Mouse (Mus musculus): Measurements from ENCODE around the gene Baiap2. TPM values are rescaled to one million over a fixed set of nuclear protein-coding genes. Genes with fewer than 3 reads are reported as not detected.

The Baiap2 gene
- polyA plus RNA-seq, 1 experiment, result 78.1 TPM

GRCm38 (mm10) chr11:120029431-120030144 is 87.0 kb downstream of the Baiap2 start:
- H3K36me3 ChIP-seq (ENCODE audit: control insufficient read depth, insufficient read depth, low read length), result no peaks in the 10 kb centered on the region
- H3K27me3 ChIP-seq (replicated peaks; ENCODE audit: control insufficient read depth, insufficient read depth, low read length), result no peaks in the 10 kb centered on the region
- TF ChIP-seq CTCF (conservative IDR thresholded peaks at IDR 0.05; ENCODE audit: insufficient read depth, insufficient read length, low read depth, low read length) (no peak), POLR2A (IDR thresholded peaks at IDR 0.05; ENCODE audit: low read depth, low read length) (no peak)
- no peak overlapping the region for H3K4me3 ChIP-seq (ENCODE audit: insufficient read depth, low read depth, low read length)
- WGBS, result 39% methylated on average over 9 of the region's 9 CpGs
- no peak overlapping the region; the same call in 1 of the 2 replicates for H3K27ac ChIP-seq (ENCODE audit: insufficient read depth, low read depth, low read length)
- peaks cover 6% of the 10 kb centered on the region; the same call in 1 of the 2 replicates for H3K4me1 ChIP-seq (ENCODE audit: control insufficient read depth, insufficient read depth, low read length)
- peak; percentile 90 for DNase-seq

GRCm38 (mm10) chr11:120030145-120030901 is 87.8 kb downstream of the Baiap2 start:
- peak; percentile 69 for DNase-seq
- H3K27ac ChIP-seq (ENCODE audit: insufficient read depth, low read depth, low read length), result no peak overlapping the region; the same call in 1 of the 2 replicates
- 29% methylated on average over 10 of the region's 10 CpGs for WGBS
- no peaks in the 10 kb centered on the region for H3K27me3 ChIP-seq (replicated peaks; ENCODE audit: control insufficient read depth, insufficient read depth, low read length)
- no peak overlapping the region for H3K4me3 ChIP-seq (ENCODE audit: insufficient read depth, low read depth, low read length)
- H3K36me3 ChIP-seq (ENCODE audit: control insufficient read depth, insufficient read depth, low read length), result no peaks in the 10 kb centered on the region
- H3K4me1 ChIP-seq (ENCODE audit: control insufficient read depth, insufficient read depth, low read length), result peaks cover 6% of the 10 kb centered on the region; the same call in 1 of the 2 replicates
- TF ChIP-seq POLR2A (IDR thresholded peaks at IDR 0.05; ENCODE audit: low read depth, low read length), result no peak
- peak; percentile 72 for TF ChIP-seq CTCF (conservative IDR thresholded peaks at IDR 0.05; ENCODE audit: insufficient read depth, insufficient read length, low read depth, low read length)

- H3K4me1 ChIP-seq (ENCODE audit: control insufficient read depth, insufficient read depth, low read length), result peaks cover 6% of the 10 kb centered on the region; the same call in 1 of the 2 replicates
- no peak for DNase-seq
- TF ChIP-seq POLR2A (IDR thresholded peaks at IDR 0.05; ENCODE audit: low read depth, low read length) (no peak), CTCF (conservative IDR thresholded peaks at IDR 0.05; ENCODE audit: insufficient read depth, insufficient read length, low read depth, low read length) (no peak)
- no peak overlapping the region for H3K4me3 ChIP-seq (ENCODE audit: insufficient read depth, low read depth, low read length)
- H3K27ac ChIP-seq (ENCODE audit: insufficient read depth, low read depth, low read length), result no peak overlapping the region
- no peaks in the 10 kb centered on the region for H3K36me3 ChIP-seq (ENCODE audit: control insufficient read depth, insufficient read depth, low read length)
- WGBS, result 57% methylated on average over 8 of the region's 8 CpGs
- H3K27me3 ChIP-seq (replicated peaks; ENCODE audit: control insufficient read depth, insufficient read depth, low read length), result no peaks in the 10 kb centered on the region
Observed at GRCm38 (mm10) chr11:120032052-120032451, 89.5 kb downstream of the Baiap2 start.

- no peak overlapping the region for H3K27ac ChIP-seq (ENCODE audit: insufficient read depth, low read depth, low read length)
- H3K4me3 ChIP-seq (ENCODE audit: insufficient read depth, low read depth, low read length), result no peak overlapping the region
- no peaks in the 10 kb centered on the region for H3K36me3 ChIP-seq (ENCODE audit: control insufficient read depth, insufficient read depth, low read length)
- peaks cover 5% of the 10 kb centered on the region; the same call in 1 of the 2 replicates for H3K4me1 ChIP-seq (ENCODE audit: control insufficient read depth, insufficient read depth, low read length)
- TF ChIP-seq CTCF (conservative IDR thresholded peaks at IDR 0.05; ENCODE audit: insufficient read depth, insufficient read length, low read depth, low read length) (no peak), POLR2A (IDR thresholded peaks at IDR 0.05; ENCODE audit: low read depth, low read length) (no peak)
- no peaks in the 10 kb centered on the region for H3K27me3 ChIP-seq (replicated peaks; ENCODE audit: control insufficient read depth, insufficient read depth, low read length)
- no peak for DNase-seq
- 95% methylated on average over 3 of the region's 3 CpGs for WGBS
Observed at GRCm38 (mm10) chr11:120033473-120033872, 90.9 kb downstream of the Baiap2 start.

- Histone ChIP-seq H3K4me1 (ENCODE audit: control insufficient read depth, insufficient read depth, low read length) (peaks cover 3% of the 10 kb centered on the region; the same call in 1 of the 2 replicates), H3K27me3 (replicated peaks; ENCODE audit: control insufficient read depth, insufficient read depth, low read length) (no peaks in the 10 kb centered on the region), H3K27ac (ENCODE audit: insufficient read depth, low read depth, low read length) (no peak overlapping the region), H3K36me3 (ENCODE audit: control insufficient read depth, insufficient read depth, low read length) (no peaks in the 10 kb centered on the region), H3K4me3 (ENCODE audit: insufficient read depth, low read depth, low read length) (no peak overlapping the region)
- WGBS, result 49% methylated on average over 3 of the region's 3 CpGs
- DNase-seq, result no peak
- no peak for TF ChIP-seq CTCF (conservative IDR thresholded peaks at IDR 0.05; ENCODE audit: insufficient read depth, insufficient read length, low read depth, low read length)
- no peak for TF ChIP-seq POLR2A (IDR thresholded peaks at IDR 0.05; ENCODE audit: low read depth, low read length)
Observed at GRCm38 (mm10) chr11:120034306-120034705, 91.7 kb downstream of the Baiap2 start.

GRCm38 (mm10) chr11:120034762-120035161 is 92.2 kb downstream of the Baiap2 start:
- DNase-seq, result no peak
- peaks cover 3% of the 10 kb centered on the region; the same call in 1 of the 2 replicates for H3K4me1 ChIP-seq (ENCODE audit: control insufficient read depth, insufficient read depth, low read length)
- no peak for TF ChIP-seq CTCF (conservative IDR thresholded peaks at IDR 0.05; ENCODE audit: insufficient read depth, insufficient read length, low read depth, low read length)
- no peak for TF ChIP-seq POLR2A (IDR thresholded peaks at IDR 0.05; ENCODE audit: low read depth, low read length)
- H3K4me3 ChIP-seq (ENCODE audit: insufficient read depth, low read depth, low read length), result no peak overlapping the region
- 47% methylated on average over 5 of the region's 5 CpGs for WGBS
- no peaks in the 10 kb centered on the region for H3K27me3 ChIP-seq (replicated peaks; ENCODE audit: control insufficient read depth, insufficient read depth, low read length)
- H3K27ac ChIP-seq (ENCODE audit: insufficient read depth, low read depth, low read length), result no peak overlapping the region
- no peaks in the 10 kb centered on the region for H3K36me3 ChIP-seq (ENCODE audit: control insufficient read depth, insufficient read depth, low read length)

GRCm38 (mm10) chr11:120039581-120039980 is 97.0 kb downstream of the Baiap2 start:
- Histone ChIP-seq H3K4me1 (ENCODE audit: control insufficient read depth, insufficient read depth, low read length) (no peaks in the 10 kb centered on the region), H3K27ac (ENCODE audit: insufficient read depth, low read depth, low read length) (peak overlapping the region; percentile 43), H3K4me3 (ENCODE audit: insufficient read depth, low read depth, low read length) (no peak overlapping the region), H3K27me3 (replicated peaks; ENCODE audit: control insufficient read depth, insufficient read depth, low read length) (no peaks in the 10 kb centered on the region), H3K36me3 (ENCODE audit: control insufficient read depth, insufficient read depth, low read length) (no peaks in the 10 kb centered on the region)
- TF ChIP-seq POLR2A (IDR thresholded peaks at IDR 0.05; ENCODE audit: low read depth, low read length) (no peak), CTCF (conservative IDR thresholded peaks at IDR 0.05; ENCODE audit: insufficient read depth, insufficient read length, low read depth, low read length) (no peak)
- DNase-seq, result peak; percentile 51
- WGBS, result 44% methylated on average over 4 of the region's 4 CpGs

Data from kidney, adult 2 months (tissue).